Mouse (Mus musculus): Measurements from ENCODE around the gene Myo1b. TPM values are rescaled to one million over a fixed set of nuclear protein-coding genes. Genes with fewer than 3 reads are reported as not detected.
"Not testable (repeated sequence)": the region's sequence is repeated elsewhere in the genome, so short reads cannot be mapped to it uniquely, and the experiment has no call there.

Gene Myo1b
- total and polyA plus RNA-seq, 2 experiments from 2014 or later = 47.4 to 53.0 TPM

DNA sequence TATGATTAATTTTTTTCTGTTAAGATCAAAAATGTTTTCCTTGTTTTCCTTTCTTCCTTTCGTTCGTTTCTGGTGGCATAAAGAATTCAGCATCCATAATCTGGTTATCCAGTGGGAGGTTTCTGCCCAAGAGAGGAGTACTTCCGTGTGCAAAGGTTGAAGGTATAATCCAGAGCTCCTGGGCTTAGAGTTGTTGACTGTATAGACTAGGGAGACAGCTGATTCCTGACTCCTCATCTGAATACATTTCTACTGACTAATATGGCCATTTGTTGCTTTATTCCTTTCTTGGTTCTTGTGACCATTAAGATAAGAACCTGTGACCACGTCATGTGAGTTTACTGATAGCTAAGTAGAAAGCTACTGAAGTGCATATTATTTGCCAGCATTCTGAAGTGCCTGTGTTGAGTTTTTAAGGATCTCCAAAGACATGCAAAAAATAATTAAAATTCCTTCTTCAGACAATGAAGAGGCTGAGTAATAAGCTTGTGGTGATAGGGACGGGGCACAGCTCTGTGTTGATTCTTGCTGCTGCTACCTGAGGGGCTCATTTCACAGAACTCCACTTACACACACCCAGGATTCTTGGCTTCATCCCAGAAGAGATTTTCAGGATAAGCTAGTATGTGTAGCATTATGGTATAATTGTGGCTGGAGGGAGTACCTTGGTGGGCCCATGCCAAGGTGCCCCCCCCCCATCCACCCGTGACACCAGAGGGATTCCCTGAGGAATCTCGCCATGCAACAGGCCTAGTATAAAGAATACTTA is 43.2 kb downstream of the Myo1b start:
- Histone ChIP-seq H3K4me2 (ENCODE audit: low read depth) (no peak overlapping the region), H3K4me1 (ENCODE audit: insufficient read depth) (no peaks in the 10 kb centered on the region), H3K27me3 (ENCODE audit: insufficient read depth, low read length) (no peaks in the 10 kb centered on the region), H3K27ac (ENCODE audit: low read depth, low read length) (no peak overlapping the region), H3K4me3 (ENCODE audit: low read depth, low read length) (no peak overlapping the region), H3K9ac (no peak overlapping the region), H3K9me3 (ENCODE audit: low read length) (no peaks in the 10 kb centered on the region), H3K36me3 (ENCODE audit: insufficient read depth) (no peaks in the 10 kb centered on the region)
- no peak for TF ChIP-seq CTCF (IDR thresholded peaks at IDR 0.05; ENCODE audit: low read depth)
- ATAC-seq (peak; percentile 6; the same call in 1 of the 2 replicates), DNase-seq (no peak)
- 84% methylated on average over 7 of the region's 7 CpGs for WGBS

DNA sequence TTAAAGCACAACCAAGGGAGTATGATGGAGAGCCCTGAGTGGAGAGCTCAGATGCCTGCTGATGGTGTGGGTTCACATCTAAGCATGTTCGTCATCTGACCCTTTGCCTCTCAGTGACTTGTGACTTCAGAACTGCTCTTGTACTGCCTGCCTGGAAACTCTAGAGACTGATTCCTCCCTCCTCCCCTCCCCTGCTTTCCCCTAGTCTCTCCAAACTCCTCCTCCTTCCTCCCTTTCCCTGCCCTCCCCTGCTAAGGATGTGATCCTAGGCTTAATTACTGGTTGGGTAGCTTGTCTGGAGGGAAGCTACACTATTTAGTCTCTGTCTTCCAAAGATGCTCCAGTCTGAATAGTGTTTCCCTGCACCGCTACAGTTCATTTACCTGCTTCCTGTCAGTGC is 44.6 kb downstream of the Myo1b start:
- ATAC-seq = peak; percentile 36; the same call in 1 of the 2 replicates
- not testable (repeated sequence) for H3K36me3 ChIP-seq (ENCODE audit: insufficient read depth); H3K4me1 ChIP-seq (ENCODE audit: insufficient read depth); H3K27ac ChIP-seq (ENCODE audit: low read depth, low read length); H3K27me3 ChIP-seq (ENCODE audit: insufficient read depth, low read length); H3K9me3 ChIP-seq (ENCODE audit: low read length); DNase-seq; H3K9ac ChIP-seq; H3K4me2 ChIP-seq (ENCODE audit: low read depth); H3K4me3 ChIP-seq (ENCODE audit: low read depth, low read length)
- 75% methylated on average over 2 of the region's 2 CpGs for WGBS

DNA sequence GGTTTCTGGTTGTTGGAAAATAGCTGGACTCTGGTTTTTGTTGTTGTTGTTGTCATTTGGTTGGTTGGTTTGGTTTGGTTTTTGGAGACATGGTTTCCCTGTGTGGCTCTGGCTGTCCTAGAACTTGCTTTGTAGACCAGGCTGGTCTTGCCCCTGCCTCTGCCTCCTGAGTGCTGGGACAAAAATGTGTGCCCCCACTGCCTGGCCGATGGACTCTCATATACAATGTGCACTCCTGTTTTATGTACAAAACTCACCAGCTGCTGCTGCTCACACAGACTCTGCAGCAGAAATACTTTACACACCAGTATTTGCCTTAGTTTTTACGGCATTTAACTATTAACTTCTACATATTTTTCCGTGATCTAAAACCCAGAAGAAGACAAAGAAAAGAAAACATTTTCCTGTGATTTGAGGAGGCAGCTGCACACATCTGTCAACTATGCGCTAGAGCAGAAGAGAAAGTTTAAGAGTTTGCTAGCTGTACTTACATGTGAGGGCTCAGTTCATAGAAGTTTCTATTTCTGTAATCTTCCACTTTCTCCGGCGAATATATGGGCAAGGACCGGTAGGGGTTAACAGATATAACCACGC is 52.9 kb downstream of the Myo1b start:
- WGBS = 92% methylated on average over 8 of the region's 8 CpGs
- Histone ChIP-seq H3K4me2 (ENCODE audit: low read depth) (no peak overlapping the region), H3K27me3 (ENCODE audit: insufficient read depth, low read length) (no peaks in the 10 kb centered on the region), H3K4me3 (ENCODE audit: low read depth, low read length) (no peak overlapping the region), H3K9ac (no peak overlapping the region), H3K9me3 (ENCODE audit: low read length) (no peaks in the 10 kb centered on the region), H3K27ac (ENCODE audit: low read depth, low read length) (no peak overlapping the region), H3K36me3 (ENCODE audit: insufficient read depth) (no peaks in the 10 kb centered on the region), H3K4me1 (ENCODE audit: insufficient read depth) (no peaks in the 10 kb centered on the region)
- DNase-seq (no peak), ATAC-seq (no peak)
- TF ChIP-seq CTCF (IDR thresholded peaks at IDR 0.05; ENCODE audit: low read depth) = no peak

DNA sequence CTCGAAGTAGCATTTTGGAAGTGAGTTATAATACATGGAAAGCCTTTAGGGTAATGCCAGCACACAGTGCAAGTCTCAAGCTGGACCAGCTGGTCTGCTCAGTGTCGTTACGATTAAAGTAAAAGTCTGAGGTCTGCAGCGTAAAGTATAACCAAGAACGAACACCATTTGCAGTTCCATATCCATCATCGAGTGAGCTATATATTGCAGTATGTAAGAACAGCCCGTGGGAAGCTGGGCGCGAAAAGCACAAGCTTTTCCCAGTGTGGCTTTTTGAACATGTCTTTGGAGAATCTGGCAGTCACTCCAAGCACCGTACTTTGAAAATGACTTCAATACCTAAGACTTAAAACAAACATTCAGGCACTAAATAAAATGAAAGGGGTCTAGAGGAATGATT is 55.0 kb downstream of the Myo1b start:
- WGBS = 82% methylated on average over 10 of the region's 10 CpGs

DNA sequence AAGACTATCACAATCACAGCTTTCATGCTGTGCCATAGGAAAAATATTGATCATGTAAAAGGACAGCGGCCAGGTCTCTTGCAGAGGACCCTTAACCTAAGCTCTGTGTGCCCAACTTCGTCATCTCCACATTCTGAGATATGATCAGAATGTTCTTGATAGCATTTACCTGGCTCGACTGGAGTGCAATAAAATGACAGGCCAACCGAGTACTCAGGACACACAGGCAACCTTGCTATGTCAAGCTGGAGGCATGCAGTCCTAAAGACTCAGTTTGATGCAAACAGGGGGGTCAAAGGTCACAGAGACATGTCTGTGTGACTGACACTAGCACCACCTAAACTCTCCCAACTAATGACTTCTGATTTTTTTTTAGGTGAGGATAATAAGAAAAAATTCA is 58.9 kb downstream of the Myo1b start:
- H3K36me3 ChIP-seq (ENCODE audit: insufficient read depth) = no peaks in the 10 kb centered on the region
- no peak for TF ChIP-seq CTCF (IDR thresholded peaks at IDR 0.05; ENCODE audit: low read depth)
- H3K4me2 ChIP-seq (ENCODE audit: low read depth) = no peak overlapping the region
- H3K27me3 ChIP-seq (ENCODE audit: insufficient read depth, low read length) = no peaks in the 10 kb centered on the region
- WGBS = 91% methylated on average over 4 of the region's 4 CpGs
- H3K4me1 ChIP-seq (ENCODE audit: insufficient read depth) = no peaks in the 10 kb centered on the region
- ATAC-seq = no peak
- no peaks in the 10 kb centered on the region for H3K9me3 ChIP-seq (ENCODE audit: low read length)
- no peak overlapping the region for H3K4me3 ChIP-seq (ENCODE audit: low read depth, low read length)
- DNase-seq = no peak
- no peak overlapping the region for H3K9ac ChIP-seq
- no peak overlapping the region for H3K27ac ChIP-seq (ENCODE audit: low read depth, low read length)

More for the DNA sequence above, 55.0 kb downstream of the Myo1b start:
- Histone ChIP-seq H3K27me3 (ENCODE audit: insufficient read depth, low read length) (no peaks in the 10 kb centered on the region), H3K9me3 (ENCODE audit: low read length) (no peaks in the 10 kb centered on the region), H3K36me3 (ENCODE audit: insufficient read depth) (no peaks in the 10 kb centered on the region), H3K4me3 (ENCODE audit: low read depth, low read length) (no peak overlapping the region), H3K4me1 (ENCODE audit: insufficient read depth) (no peaks in the 10 kb centered on the region), H3K4me2 (ENCODE audit: low read depth) (no peak overlapping the region), H3K9ac (no peak overlapping the region), H3K27ac (ENCODE audit: low read depth, low read length) (no peak overlapping the region)
- no peak for TF ChIP-seq CTCF (IDR thresholded peaks at IDR 0.05; ENCODE audit: low read depth)
- ATAC-seq (peak; percentile 73), DNase-seq (no peak)

DNA sequence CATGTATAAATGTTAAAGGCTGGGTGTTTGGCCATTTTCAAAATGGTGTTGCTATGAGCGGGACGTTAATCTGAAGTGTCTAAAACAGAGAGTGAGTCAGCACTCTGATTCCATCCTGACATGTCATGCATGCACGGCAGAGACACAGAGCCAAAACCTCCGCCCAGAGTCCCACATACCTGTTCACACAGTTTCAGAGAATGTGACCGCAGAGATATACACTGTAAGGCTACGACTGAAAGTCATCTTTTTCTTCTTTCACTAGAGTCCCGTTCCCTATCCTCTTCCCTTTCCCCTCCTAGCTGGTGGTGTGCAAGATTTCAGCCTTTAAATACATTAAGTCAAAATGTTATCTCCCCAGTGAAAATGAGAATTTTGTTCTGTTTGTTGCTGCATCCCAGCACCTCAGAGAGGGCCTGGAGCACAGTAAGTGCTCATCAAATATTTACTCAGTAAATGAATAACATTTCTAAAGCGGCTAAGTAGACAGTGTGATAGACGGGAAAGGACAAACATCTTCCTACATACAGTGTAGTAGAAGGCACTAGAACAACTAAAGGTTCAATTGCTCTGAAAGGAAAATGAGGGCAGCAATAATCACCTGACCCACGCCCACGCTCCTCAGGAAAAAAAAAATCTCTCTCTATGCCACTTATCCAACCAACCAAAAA is 59.5 kb downstream of the Myo1b start:
- no peaks in the 10 kb centered on the region for H3K4me1 ChIP-seq (ENCODE audit: insufficient read depth)
- no peak for ATAC-seq
- no peak for TF ChIP-seq CTCF (IDR thresholded peaks at IDR 0.05; ENCODE audit: low read depth)
- no peak overlapping the region for H3K27ac ChIP-seq (ENCODE audit: low read depth, low read length)
- no peaks in the 10 kb centered on the region for H3K9me3 ChIP-seq (ENCODE audit: low read length)
- no peak overlapping the region for H3K9ac ChIP-seq
- H3K36me3 ChIP-seq (ENCODE audit: insufficient read depth) = no peaks in the 10 kb centered on the region
- no peaks in the 10 kb centered on the region for H3K27me3 ChIP-seq (ENCODE audit: insufficient read depth, low read length)
- H3K4me3 ChIP-seq (ENCODE audit: low read depth, low read length) = no peak overlapping the region
- 91% methylated on average over 11 of the region's 11 CpGs for WGBS
- no peak for DNase-seq
- no peak overlapping the region for H3K4me2 ChIP-seq (ENCODE audit: low read depth)
